Mouse (Mus musculus): ENCODE results near the gene Hsdl1.
A peak's percentile ranks its signal among the peaks of the same experiment; 100 is the strongest.

Hsdl1 gene

GRCm38 (mm10) chr8:119531973-119532372, 43.0 kb downstream of the Hsdl1 start:
- DNase-seq (ENCODE audit: inconsistent ontology term), result no peak

GRCm38 (mm10) chr8:119531397-119531796, 43.6 kb downstream of the Hsdl1 start:
- no peak for DNase-seq (ENCODE audit: inconsistent ontology term)

GRCm38 (mm10) chr8:119530937-119531336, 44.0 kb downstream of the Hsdl1 start:
- DNase-seq (ENCODE audit: inconsistent ontology term), result no peak

- DNase-seq (ENCODE audit: inconsistent ontology term), result no peak
Measured at GRCm38 (mm10) chr8:119528762-119529161, 46.2 kb downstream of the Hsdl1 start.

- peak; percentile 21 for DNase-seq (ENCODE audit: inconsistent ontology term)
Measured at GRCm38 (mm10) chr8:119520102-119520501, 54.9 kb downstream of the Hsdl1 start.

- no peak for DNase-seq (ENCODE audit: inconsistent ontology term)
Measured at GRCm38 (mm10) chr8:119516674-119517073, 58.3 kb downstream of the Hsdl1 start.

- DNase-seq (ENCODE audit: inconsistent ontology term), result no peak
Measured at GRCm38 (mm10) chr8:119515767-119516166, 59.2 kb downstream of the Hsdl1 start.

GRCm38 (mm10) chr8:119514940-119515339, 60.0 kb downstream of the Hsdl1 start:
- DNase-seq (ENCODE audit: inconsistent ontology term), result no peak

GRCm38 (mm10) chr8:119513405-119513804, 61.6 kb downstream of the Hsdl1 start:
- no peak for DNase-seq (ENCODE audit: inconsistent ontology term)

Measured in Muller cell, postnatal 12 days (primary cell).